Mouse (Mus musculus) hindlimb bud, embryonic 11.5 days (tissue): ENCODE results near the gene Bbx.

Experiments used
- DNase-seq: peaks from one replicate; pipeline ENCODE4 v3.0.0-alpha.2; 2012; ENCODE audit warnings: low read depth, low spot score; ENCODE audit errors: extremely low spot score

Gene Bbx

GRCm38 (mm10) chr16:50399775-50400174, 32.4 kb downstream of the Bbx start:
- DNase-seq = no peak

DNA sequence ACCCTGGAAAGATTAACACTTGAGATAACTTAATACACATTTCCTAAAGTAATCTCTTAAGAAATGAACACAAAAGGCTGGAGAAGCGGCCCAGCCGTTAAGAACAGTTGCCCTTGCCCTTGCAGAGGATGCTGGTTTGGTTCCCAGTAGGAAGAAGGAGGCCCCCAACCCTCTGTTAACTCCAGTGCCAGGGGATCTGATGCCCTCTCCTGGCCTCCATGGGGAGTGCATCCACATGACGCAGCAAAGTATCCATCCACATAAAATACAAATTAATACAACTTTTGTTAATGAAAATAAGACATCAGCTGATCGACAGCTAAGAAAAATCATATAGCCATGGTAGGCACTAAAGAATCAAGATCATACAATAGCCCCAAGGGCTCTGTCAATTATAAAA, 33.6 kb downstream of the Bbx start:
- no peak for DNase-seq

DNA sequence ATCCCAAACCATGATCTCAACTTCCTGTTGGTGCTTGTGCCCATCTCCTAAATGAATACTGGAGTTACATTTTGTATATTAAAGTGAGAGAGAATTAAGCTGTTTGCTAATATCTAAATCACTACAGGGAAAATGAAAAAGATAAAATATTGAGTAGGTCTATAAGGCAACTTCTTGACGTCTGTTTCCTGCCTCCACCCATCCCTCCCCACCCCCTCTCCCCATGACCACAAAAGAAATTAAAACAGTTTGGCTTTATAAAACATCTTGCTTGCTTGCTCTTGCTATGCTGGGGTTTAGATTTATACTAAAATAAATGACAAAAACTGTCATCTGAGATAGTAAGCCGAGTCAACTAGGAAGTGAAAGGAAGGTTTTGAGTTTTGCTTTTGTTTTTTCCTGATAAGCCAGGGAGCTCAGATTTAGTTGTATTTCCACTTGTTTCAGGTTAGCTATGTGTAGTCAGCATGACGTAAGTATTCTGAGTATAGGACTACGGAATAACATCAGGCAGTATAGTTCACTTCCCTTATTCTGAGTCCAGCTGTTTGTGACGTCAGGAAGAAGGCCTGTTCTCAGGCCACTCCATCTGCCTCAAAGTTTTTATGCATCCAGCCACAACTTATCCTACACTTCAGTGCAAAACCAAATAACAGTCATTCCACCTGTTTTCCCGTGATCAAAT, 36.1 kb downstream of the Bbx start:
- no peak for DNase-seq

- no peak for DNase-seq
These were observed 43.7 kb downstream of the Bbx start for GRCm38 (mm10) chr16:50388499-50388898.

DNA sequence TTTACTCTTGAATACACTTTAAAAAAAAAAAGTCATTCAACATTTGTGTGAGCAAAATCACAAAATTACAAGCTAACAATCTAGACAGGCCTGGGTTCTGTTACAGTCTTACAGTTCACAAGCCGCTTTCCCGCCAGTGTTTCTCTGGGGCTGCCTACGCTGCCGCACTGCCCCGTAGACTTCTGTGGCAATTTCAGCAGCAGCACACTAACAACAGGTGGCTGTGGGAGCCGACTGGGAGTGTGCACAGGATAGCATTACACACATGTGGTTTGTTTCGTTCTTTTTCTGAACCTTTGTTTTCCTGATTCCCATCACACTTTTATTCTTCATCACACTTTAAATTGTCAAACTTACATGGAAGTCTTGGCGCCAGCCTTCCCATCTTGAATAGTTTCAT, 48.6 kb downstream of the Bbx start:
- DNase-seq = no peak

GRCm38 (mm10) chr16:50381351-50381746, 50.8 kb downstream of the Bbx start:
- DNase-seq = no peak

GRCm38 (mm10) chr16:50380682-50381350, 51.4 kb downstream of the Bbx start:
- no peak for DNase-seq

- no peak for DNase-seq
These were observed 52.0 kb downstream of the Bbx start for GRCm38 (mm10) chr16:50380232-50380631.

- no peak for DNase-seq
These were observed 57.6 kb downstream of the Bbx start for GRCm38 (mm10) chr16:50374611-50375010.

- DNase-seq = no peak
These were observed 58.5 kb downstream of the Bbx start for GRCm38 (mm10) chr16:50373685-50374084.

GRCm38 (mm10) chr16:50372543-50372942, 59.6 kb downstream of the Bbx start:
- no peak for DNase-seq

- DNase-seq = no peak
These were observed 60.7 kb downstream of the Bbx start for GRCm38 (mm10) chr16:50371460-50371859.

DNA sequence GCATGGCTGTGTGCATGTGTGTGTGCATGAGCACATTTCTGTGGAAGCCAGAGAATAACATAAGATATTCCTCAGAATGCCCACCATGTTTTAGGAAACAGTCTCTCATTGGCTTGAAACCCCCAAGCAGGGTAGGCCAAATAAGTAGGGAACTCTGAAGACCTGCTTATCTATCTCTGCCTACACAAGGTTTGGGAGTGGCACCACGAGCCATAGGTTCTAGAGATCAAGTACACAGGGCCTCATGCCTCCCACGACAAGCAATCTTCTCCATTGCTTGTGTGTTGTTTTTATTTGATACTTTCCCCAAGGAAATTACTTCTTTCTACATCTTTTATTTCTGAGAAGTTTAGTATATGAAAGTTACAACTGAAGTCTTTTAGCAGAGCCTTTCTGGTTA, 61.8 kb downstream of the Bbx start:
- no peak for DNase-seq

GRCm38 (mm10) chr16:50366556-50366955, 65.6 kb downstream of the Bbx start:
- no peak for DNase-seq

- DNase-seq = peak; percentile 47
These were observed 67.8 kb downstream of the Bbx start for GRCm38 (mm10) chr16:50364189-50365059.

DNA sequence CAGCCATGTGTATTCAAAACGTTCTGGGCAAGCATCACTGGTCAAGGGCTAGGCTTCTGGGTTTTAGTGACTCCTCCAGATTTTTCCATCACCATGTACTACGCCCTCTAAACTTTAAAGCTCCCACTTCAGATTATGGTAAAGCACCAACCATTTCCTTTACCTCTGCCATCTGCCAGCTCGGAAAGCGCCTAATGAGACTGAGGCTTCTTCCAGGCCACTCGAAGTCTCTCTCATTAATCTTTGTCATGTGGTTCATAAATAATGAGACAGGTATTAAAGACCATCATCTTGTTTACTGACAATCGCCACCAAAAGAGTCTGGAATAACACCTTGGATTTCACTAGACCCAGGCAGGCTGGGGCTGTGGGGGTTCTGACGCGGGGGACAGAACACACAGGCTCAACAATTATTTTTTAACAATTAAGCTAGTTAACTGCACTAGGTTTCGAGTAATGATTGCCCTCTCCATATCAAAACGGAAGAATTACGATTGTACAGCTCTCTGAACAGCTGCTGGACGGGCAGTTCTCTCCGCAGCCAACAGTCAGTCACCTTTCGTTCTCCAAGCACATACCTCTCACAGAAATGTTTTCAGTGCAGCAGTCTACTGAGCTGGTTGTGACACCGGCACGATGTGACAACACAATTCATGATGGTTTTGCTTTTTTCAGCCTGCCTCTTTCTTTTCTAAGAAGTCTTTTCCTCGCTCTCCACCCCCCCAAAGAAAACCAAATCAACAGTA, 68.6 kb downstream of the Bbx start:
- DNase-seq = no peak

- DNase-seq = no peak
These were observed 71.6 kb downstream of the Bbx start for GRCm38 (mm10) chr16:50360631-50361030.

- no peak for DNase-seq
These were observed 102.5 kb downstream of the Bbx start for GRCm38 (mm10) chr16:50329684-50330083.

DNA sequence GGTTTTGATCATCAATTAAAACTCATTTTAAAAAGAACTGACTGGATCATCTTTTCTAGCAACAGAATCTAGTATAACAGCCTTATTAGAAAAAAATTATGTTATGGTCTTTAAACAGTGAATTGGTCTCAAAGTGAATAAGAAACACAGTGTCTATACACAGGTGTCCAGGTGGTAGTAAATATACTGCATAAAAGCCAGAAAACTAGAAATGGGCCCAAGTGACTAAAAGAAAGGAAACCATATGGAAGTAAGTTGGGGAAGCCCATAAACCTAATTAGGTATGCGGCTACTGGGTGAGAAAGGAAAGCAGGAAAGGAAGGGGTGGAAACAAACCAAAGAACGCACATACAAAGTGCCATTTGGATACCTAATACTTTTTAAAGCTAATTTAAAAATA, 107.4 kb downstream of the Bbx start:
- DNase-seq = no peak

GRCm38 (mm10) chr16:50324292-50324691, 107.9 kb downstream of the Bbx start:
- no peak for DNase-seq

DNA sequence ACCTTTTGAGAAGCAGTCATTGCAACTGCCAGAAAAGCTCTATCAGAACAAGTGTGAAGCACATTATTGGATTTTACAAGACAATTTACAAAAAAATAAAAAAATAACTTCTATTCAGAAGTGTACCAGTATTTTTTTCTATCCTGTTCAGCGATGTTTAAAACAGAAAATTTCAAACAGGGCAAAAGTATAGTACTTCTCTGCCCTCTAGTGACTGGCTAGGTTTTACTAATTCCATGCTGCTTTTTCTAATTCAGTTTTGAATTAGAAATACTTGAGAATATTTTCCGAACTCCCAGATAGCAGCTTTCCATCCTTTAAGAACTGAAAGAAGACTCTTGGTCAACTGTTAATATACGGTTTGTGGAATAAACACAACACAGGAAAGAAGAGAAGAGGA, 110.8 kb downstream of the Bbx start:
- no peak for DNase-seq
